In genomic region chr6:118254871-118255270, GRCm38 (mm10) we compare ENCODE assay signal across 22 mouse cellular contexts. TPM values are rescaled to one million over a fixed set of nuclear protein-coding genes. Genes with fewer than 3 reads are reported as not detected.
A peak's percentile ranks its signal among the peaks of the same experiment; 100 is the strongest.
DNase-seq lines count a peak whose midpoint lies in the region; ATAC-seq and TF ChIP-seq lines count a peak whose summit lies in the region.
"Had no signal": no experiment of that assay in that cellular context is flagged by ENCODE, and none has a peak within 500 bp of the region (broad histone marks: within the 10 kb centered on the region; RNA-seq: fewer than 3 reads in every experiment).

No protein-coding gene starts in this region.

- no peak for TF ChIP-seq CTCF in hindbrain, postnatal 0 days (IDR thresholded peaks at IDR 0.05; ENCODE audit: low read depth)
- no peak for TF ChIP-seq CTCF in midbrain, postnatal 0 days (IDR thresholded peaks at IDR 0.05)

- no peak overlapping the region for H3K9ac ChIP-seq in hindbrain, postnatal 0 days (replicated peaks; ENCODE audit: low read length)
- H3K9ac ChIP-seq in hindbrain, embryonic 13.5 days: no peak overlapping the region
- no peak overlapping the region for H3K9ac ChIP-seq in midbrain, postnatal 0 days (replicated peaks; ENCODE audit: low read length, poor library complexity, severe bottlenecking)
- no peak overlapping the region for H3K9ac ChIP-seq in midbrain, embryonic 13.5 days (replicated peaks)
- H3K9ac ChIP-seq: embryonic facial prominence, embryonic 13.5 days; embryonic facial prominence, embryonic 15.5 days; forebrain, embryonic 12.5 days had no signal

- 55% methylated on average over 5 of the region's 5 CpGs for WGBS in hindbrain, postnatal 0 days
- 88% methylated on average over 5 of the region's 5 CpGs for WGBS in hindbrain, embryonic 13.5 days
- WGBS in midbrain, postnatal 0 days: 79% methylated on average over 5 of the region's 5 CpGs
- WGBS in midbrain, embryonic 13.5 days: 86% methylated on average over 5 of the region's 5 CpGs

- no peaks in the 10 kb centered on the region for H3K36me3 ChIP-seq in hindbrain, postnatal 0 days (ENCODE audit: insufficient read depth, low read length)
- no peaks in the 10 kb centered on the region for H3K36me3 ChIP-seq in hindbrain, embryonic 13.5 days
- no peaks in the 10 kb centered on the region for H3K36me3 ChIP-seq in midbrain, postnatal 0 days (ENCODE audit: insufficient read depth, low read length)
- no peaks in the 10 kb centered on the region for H3K36me3 ChIP-seq in midbrain, embryonic 13.5 days
- H3K36me3 ChIP-seq: embryonic facial prominence, embryonic 13.5 days; embryonic facial prominence, embryonic 15.5 days; forebrain, embryonic 10.5 days; forebrain, embryonic 12.5 days had no signal

- no peaks in the 10 kb centered on the region for H3K4me1 ChIP-seq in hindbrain, postnatal 0 days (ENCODE audit: insufficient read depth, low read length)
- no peaks in the 10 kb centered on the region; the same call in 1 of the 2 replicates for H3K4me1 ChIP-seq in hindbrain, embryonic 13.5 days (replicated peaks)
- H3K4me1 ChIP-seq in midbrain, postnatal 0 days (ENCODE audit: insufficient read depth, low read length): no peaks in the 10 kb centered on the region
- no peaks in the 10 kb centered on the region for H3K4me1 ChIP-seq in midbrain, embryonic 13.5 days (replicated peaks)
- H3K4me1 ChIP-seq: embryonic facial prominence, embryonic 13.5 days; embryonic facial prominence, embryonic 15.5 days; forebrain, embryonic 10.5 days; forebrain, embryonic 12.5 days had no signal

- DNase-seq in cerebellum, postnatal 10 days: peak; percentile 22 to 49
- peak; percentile 8 for DNase-seq in hindbrain, postnatal 0 days (ENCODE audit: low spot score)
- peak; percentile 24 for DNase-seq in midbrain, postnatal 0 days (ENCODE audit: low spot score)
- DNase-seq: adrenal gland, adult 2 months; adrenal gland, postnatal 10 days; adrenal gland, postnatal 25 days; cerebellum, adult 11-12 months; cerebellum, adult 9-11 months; cerebellum, postnatal 36 days; embryo, embryonic 11 days had no signal

- H3K9me3 ChIP-seq in hindbrain, postnatal 0 days (ENCODE audit: low read length): no peaks in the 10 kb centered on the region
- no peaks in the 10 kb centered on the region for H3K9me3 ChIP-seq in hindbrain, embryonic 13.5 days
- H3K9me3 ChIP-seq in midbrain, postnatal 0 days (ENCODE audit: low read length): no peaks in the 10 kb centered on the region
- no peaks in the 10 kb centered on the region for H3K9me3 ChIP-seq in midbrain, embryonic 13.5 days
- H3K9me3 ChIP-seq: embryonic facial prominence, embryonic 13.5 days; embryonic facial prominence, embryonic 15.5 days; forebrain, embryonic 10.5 days; forebrain, embryonic 12.5 days had no signal

- H3K4me2 ChIP-seq in hindbrain, postnatal 0 days (ENCODE audit: low read depth, low read length): no peak overlapping the region
- no peak overlapping the region for H3K4me2 ChIP-seq in hindbrain, embryonic 13.5 days
- H3K4me2 ChIP-seq in midbrain, postnatal 0 days (ENCODE audit: low read depth, low read length, poor library complexity, severe bottlenecking): no peak overlapping the region
- no peak overlapping the region for H3K4me2 ChIP-seq in midbrain, embryonic 13.5 days (replicated peaks)
- H3K4me2 ChIP-seq: embryonic facial prominence, embryonic 13.5 days; embryonic facial prominence, embryonic 15.5 days; forebrain, embryonic 12.5 days had no signal

- H3K27ac ChIP-seq in hindbrain, postnatal 0 days: no peak overlapping the region
- no peak overlapping the region for H3K27ac ChIP-seq in hindbrain, embryonic 13.5 days
- no peak overlapping the region for H3K27ac ChIP-seq in midbrain, postnatal 0 days (ENCODE audit: low read depth, low read length)
- no peak overlapping the region for H3K27ac ChIP-seq in midbrain, embryonic 13.5 days
- H3K27ac ChIP-seq: embryonic facial prominence, embryonic 13.5 days; embryonic facial prominence, embryonic 15.5 days; forebrain, embryonic 10.5 days; forebrain, embryonic 12.5 days had no signal

- H3K27me3 ChIP-seq in hindbrain, postnatal 0 days (ENCODE audit: insufficient read depth, low read length): no peaks in the 10 kb centered on the region
- no peaks in the 10 kb centered on the region for H3K27me3 ChIP-seq in hindbrain, embryonic 13.5 days
- H3K27me3 ChIP-seq in midbrain, postnatal 0 days (ENCODE audit: insufficient read depth, low read length): no peaks in the 10 kb centered on the region
- no peaks in the 10 kb centered on the region for H3K27me3 ChIP-seq in midbrain, embryonic 13.5 days
- H3K27me3 ChIP-seq: embryonic facial prominence, embryonic 13.5 days; embryonic facial prominence, embryonic 15.5 days; forebrain, embryonic 12.5 days had no signal

- no peak for ATAC-seq in cerebellum, adult (ENCODE audit: insufficient number of reproducible peaks, low FRiP score, low TSS enrichment)
- no peak for ATAC-seq in hindbrain, postnatal 0 days
- ATAC-seq in hindbrain, embryonic 13.5 days (ENCODE audit: low FRiP score): no peak
- no peak for ATAC-seq in midbrain, postnatal 0 days (ENCODE audit: low FRiP score)
- no peak for ATAC-seq in midbrain, embryonic 13.5 days
- ATAC-seq: forebrain, embryonic 14.5 days; forebrain, embryonic 16.5 days had no signal

- H3K4me3 ChIP-seq in hindbrain, postnatal 0 days (ENCODE audit: low read length): no peak overlapping the region
- H3K4me3 ChIP-seq in hindbrain, embryonic 13.5 days: no peak overlapping the region
- H3K4me3 ChIP-seq in midbrain, postnatal 0 days (ENCODE audit: low read depth, low read length): no peak overlapping the region
- H3K4me3 ChIP-seq in midbrain, embryonic 13.5 days (replicated peaks): no peak overlapping the region
- H3K4me3 ChIP-seq: embryonic facial prominence, embryonic 13.5 days; embryonic facial prominence, embryonic 15.5 days; erythroblast, embryonic 14.5 days; forebrain, embryonic 10.5 days; forebrain, embryonic 12.5 days had no signal

RNA-seq across cellular contexts. Expression of gene Ret, which starts 57.4 kb away (rescaled TPM):
- total RNA-seq in hindbrain, postnatal 0 days (2014; rRNA removed): 58.5 and 69.0 TPM in 2 replicates
- polyA plus RNA-seq in hindbrain, postnatal 0 days (2015; fragmentation: Nextera tagmentation; extraction: Ambion mirVana): 15.4 and 15.6 TPM in 2 replicates
- polyA plus RNA-seq in hindbrain, embryonic 13.5 days (2015; fragmentation: Nextera tagmentation; extraction: Ambion mirVana): 8.7 and 9.1 TPM in 2 replicates
- total RNA-seq in midbrain, postnatal 0 days (2014; rRNA removed): 24.6 and 27.1 TPM in 2 replicates
- 7.1 and 8.5 TPM in 2 replicates for polyA plus RNA-seq in midbrain, postnatal 0 days (2015; fragmentation: Nextera tagmentation; extraction: Ambion mirVana)
- polyA plus RNA-seq in midbrain, embryonic 13.5 days (2015; fragmentation: Nextera tagmentation; extraction: Ambion mirVana): 3.7 and 4.2 TPM in 2 replicates
- total RNA-seq: common myeloid progenitor, adult 5-6 weeks; MEL had no signal
- polyA plus RNA-seq: erythroblast, embryonic 14.5 days had no signal
